Mouse (Mus musculus): ENCODE results near the gene Map4k2. TPM values are rescaled to one million over a fixed set of nuclear protein-coding genes. Genes with fewer than 3 reads are reported as not detected.

The Map4k2 gene
- polyA plus RNA-seq, 1 experiment: 1,004 TPM

GRCm38 (mm10) chr19:6348717-6349116 is 7.8 kb downstream of the Map4k2 start:
- Histone ChIP-seq H3K4me3 (ENCODE audit: control insufficient read depth, insufficient read depth, low read length) (no peak overlapping the region), H3K4me1 (replicated peaks; ENCODE audit: control insufficient read depth, insufficient read depth, low read length) (peaks cover 16% of the 10 kb centered on the region), H3K27ac (ENCODE audit: control insufficient read depth, insufficient read depth, low read length) (no peak overlapping the region), H3K36me3 (ENCODE audit: control insufficient read depth, insufficient read depth, low read length) (peaks cover 47% of the 10 kb centered on the region), H3K27me3 (ENCODE audit: control insufficient read depth, insufficient read depth, low read length) (no peaks in the 10 kb centered on the region)
- TF ChIP-seq CTCF (IDR thresholded peaks at IDR 0.05; ENCODE audit: borderline replicate concordance, control insufficient read depth, extremely low read depth, insufficient read depth, low read length, poor library complexity) (no peak), POLR2A (IDR thresholded peaks at IDR 0.05; ENCODE audit: control insufficient read depth, extremely low read depth, insufficient read depth, low read length, poor library complexity) (no peak)
- WGBS: 58% methylated on average over 9 of the region's 9 CpGs
- DNase-seq: no peak

GRCm38 (mm10) chr19:6349215-6349983 is 8.5 kb downstream of the Map4k2 start:
- TF ChIP-seq POLR2A (IDR thresholded peaks at IDR 0.05; ENCODE audit: control insufficient read depth, extremely low read depth, insufficient read depth, low read length, poor library complexity) (no peak), CTCF (IDR thresholded peaks at IDR 0.05; ENCODE audit: borderline replicate concordance, control insufficient read depth, extremely low read depth, insufficient read depth, low read length, poor library complexity) (no peak)
- no peak for DNase-seq
- H3K4me3 ChIP-seq (ENCODE audit: control insufficient read depth, insufficient read depth, low read length): no peak overlapping the region
- WGBS: 34% methylated on average over 14 of the region's 14 CpGs
- H3K4me1 ChIP-seq (replicated peaks; ENCODE audit: control insufficient read depth, insufficient read depth, low read length): peaks cover 12% of the 10 kb centered on the region
- H3K36me3 ChIP-seq (ENCODE audit: control insufficient read depth, insufficient read depth, low read length): peaks cover 53% of the 10 kb centered on the region
- H3K27me3 ChIP-seq (ENCODE audit: control insufficient read depth, insufficient read depth, low read length): no peaks in the 10 kb centered on the region
- peak overlapping the region; percentile 17; the same call in 1 of the 2 replicates for H3K27ac ChIP-seq (ENCODE audit: control insufficient read depth, insufficient read depth, low read length)

GRCm38 (mm10) chr19:6351431-6352106 is 10.6 kb downstream of the Map4k2 start:
- 75% methylated on average over 14 of the region's 14 CpGs for WGBS
- H3K36me3 ChIP-seq (ENCODE audit: control insufficient read depth, insufficient read depth, low read length): peaks cover 40% of the 10 kb centered on the region
- no peak for DNase-seq
- no peaks in the 10 kb centered on the region for H3K27me3 ChIP-seq (ENCODE audit: control insufficient read depth, insufficient read depth, low read length)
- peaks cover 12% of the 10 kb centered on the region for H3K4me1 ChIP-seq (replicated peaks; ENCODE audit: control insufficient read depth, insufficient read depth, low read length)
- TF ChIP-seq POLR2A (IDR thresholded peaks at IDR 0.05; ENCODE audit: control insufficient read depth, extremely low read depth, insufficient read depth, low read length, poor library complexity) (no peak), CTCF (IDR thresholded peaks at IDR 0.05; ENCODE audit: borderline replicate concordance, control insufficient read depth, extremely low read depth, insufficient read depth, low read length, poor library complexity) (no peak)
- H3K27ac ChIP-seq (ENCODE audit: control insufficient read depth, insufficient read depth, low read length): no peak overlapping the region
- H3K4me3 ChIP-seq (ENCODE audit: control insufficient read depth, insufficient read depth, low read length): no peak overlapping the region

GRCm38 (mm10) chr19:6352107-6352505 is 11.2 kb downstream of the Map4k2 start:
- Histone ChIP-seq H3K27ac (ENCODE audit: control insufficient read depth, insufficient read depth, low read length) (no peak overlapping the region), H3K4me1 (replicated peaks; ENCODE audit: control insufficient read depth, insufficient read depth, low read length) (peaks cover 12% of the 10 kb centered on the region), H3K4me3 (ENCODE audit: control insufficient read depth, insufficient read depth, low read length) (no peak overlapping the region), H3K36me3 (ENCODE audit: control insufficient read depth, insufficient read depth, low read length) (peaks cover 35% of the 10 kb centered on the region), H3K27me3 (ENCODE audit: control insufficient read depth, insufficient read depth, low read length) (no peaks in the 10 kb centered on the region)
- 26% methylated on average over 2 of the region's 2 CpGs for WGBS
- DNase-seq: no peak
- no peak for TF ChIP-seq POLR2A (IDR thresholded peaks at IDR 0.05; ENCODE audit: control insufficient read depth, extremely low read depth, insufficient read depth, low read length, poor library complexity)
- no peak for TF ChIP-seq CTCF (IDR thresholded peaks at IDR 0.05; ENCODE audit: borderline replicate concordance, control insufficient read depth, extremely low read depth, insufficient read depth, low read length, poor library complexity)

- WGBS: 93% methylated on average over 7 of the region's 7 CpGs
- peaks cover 28% of the 10 kb centered on the region for H3K36me3 ChIP-seq (ENCODE audit: control insufficient read depth, insufficient read depth, low read length)
- no peak overlapping the region for H3K4me3 ChIP-seq (ENCODE audit: control insufficient read depth, insufficient read depth, low read length)
- no peak for TF ChIP-seq POLR2A (IDR thresholded peaks at IDR 0.05; ENCODE audit: control insufficient read depth, extremely low read depth, insufficient read depth, low read length, poor library complexity)
- TF ChIP-seq CTCF (IDR thresholded peaks at IDR 0.05; ENCODE audit: borderline replicate concordance, control insufficient read depth, extremely low read depth, insufficient read depth, low read length, poor library complexity): no peak
- H3K4me1 ChIP-seq (replicated peaks; ENCODE audit: control insufficient read depth, insufficient read depth, low read length): peaks cover 2% of the 10 kb centered on the region
- DNase-seq: no peak
- no peak overlapping the region for H3K27ac ChIP-seq (ENCODE audit: control insufficient read depth, insufficient read depth, low read length)
- H3K27me3 ChIP-seq (ENCODE audit: control insufficient read depth, insufficient read depth, low read length): no peaks in the 10 kb centered on the region
Observed at GRCm38 (mm10) chr19:6354030-6354429, 13.1 kb downstream of the Map4k2 start.

GRCm38 (mm10) chr19:6361291-6361690 is 20.4 kb downstream of the Map4k2 start:
- Histone ChIP-seq H3K4me3 (ENCODE audit: control insufficient read depth, insufficient read depth, low read length) (no peak overlapping the region), H3K27me3 (ENCODE audit: control insufficient read depth, insufficient read depth, low read length) (no peaks in the 10 kb centered on the region), H3K4me1 (replicated peaks; ENCODE audit: control insufficient read depth, insufficient read depth, low read length) (0 out of 2 replicates have a peak, but pooled peaks cover 2% of the 10 kb centered on the region), H3K27ac (ENCODE audit: control insufficient read depth, insufficient read depth, low read length) (no peak overlapping the region), H3K36me3 (ENCODE audit: control insufficient read depth, insufficient read depth, low read length) (peaks cover 14% of the 10 kb centered on the region)
- 89% methylated on average over 3 of the region's 3 CpGs for WGBS
- no peak for TF ChIP-seq CTCF (IDR thresholded peaks at IDR 0.05; ENCODE audit: borderline replicate concordance, control insufficient read depth, extremely low read depth, insufficient read depth, low read length, poor library complexity)
- no peak for TF ChIP-seq POLR2A (IDR thresholded peaks at IDR 0.05; ENCODE audit: control insufficient read depth, extremely low read depth, insufficient read depth, low read length, poor library complexity)
- DNase-seq: no peak

Data from thymus, adult 2 months (tissue).